In genomic region chr2:167492713-167493636, GRCm38 (mm10) we compare ENCODE assay signal across 7 mouse cellular contexts. TPM values are rescaled to one million over a fixed set of nuclear protein-coding genes. Genes with fewer than 3 reads are reported as not detected.
A peak's percentile ranks its signal among the peaks of the same experiment; 100 is the strongest.
DNase-seq lines count a peak whose midpoint lies in the region; ATAC-seq lines count a peak whose summit lies in the region.

Gene Spata2, minus strand, starts transcription at chr2:167492887.

- H3K4me2 ChIP-seq in intestine, embryonic 16.5 days (ENCODE audit: low read depth, low read length), result peak within 1 kb of the TSS; percentile 95
- peak within 1 kb of the TSS; percentile 86 for H3K4me2 ChIP-seq in midbrain, embryonic 11.5 days

- H3K9me3 ChIP-seq in intestine, embryonic 16.5 days (ENCODE audit: control insufficient read depth, low read length), result no peaks in the 10 kb centered on the region
- H3K9me3 ChIP-seq in midbrain, embryonic 11.5 days (ENCODE audit: control insufficient read depth, low read length), result no peaks in the 10 kb centered on the region

- DNase-seq in adrenal gland, adult 2 months, result peak; percentile 96
- peak; percentile 82 for DNase-seq in embryo, embryonic 11.5 days (ENCODE audit: low read depth, low spot score)
- peak; percentile 78 to 92 for DNase-seq in gastrocnemius, postnatal 4 days (ENCODE audit: low spot score in 2 of 2)
- peak; percentile 96 for DNase-seq in left cerebral cortex, postnatal 36 days (ENCODE audit: low spot score in 2 of 2)
- DNase-seq in midbrain, embryonic 11.5 days (ENCODE audit: low spot score, missing footprints), result peak; percentile 99
- peak; percentile 87 for DNase-seq in skeletal muscle tissue, adult 2 months (ENCODE audit: low read depth, low spot score)

- peak within 1 kb of the TSS; percentile 96 for H3K27ac ChIP-seq in intestine, embryonic 16.5 days (ENCODE audit: low read length)
- H3K27ac ChIP-seq in midbrain, embryonic 11.5 days (ENCODE audit: low read depth, low read length), result peak within 1 kb of the TSS; percentile 99

- no peaks in the 10 kb centered on the region for H3K27me3 ChIP-seq in intestine, embryonic 16.5 days (replicated peaks; ENCODE audit: control insufficient read depth, insufficient read depth, low read length)
- no peaks in the 10 kb centered on the region for H3K27me3 ChIP-seq in midbrain, embryonic 11.5 days (ENCODE audit: control insufficient read depth, insufficient read depth, low read length)

- peak within 1 kb of the TSS; percentile 92 for H3K9ac ChIP-seq in intestine, embryonic 16.5 days (ENCODE audit: low read depth, low read length)
- H3K9ac ChIP-seq in midbrain, embryonic 11.5 days (ENCODE audit: low read length), result peak within 1 kb of the TSS; percentile 91

- 2% methylated on average over 63 of the region's 63 CpGs for WGBS in intestine, embryonic 16.5 days
- WGBS in midbrain, embryonic 11.5 days, result 2% methylated on average over 57 of the region's 63 CpGs

- H3K36me3 ChIP-seq in intestine, embryonic 16.5 days (ENCODE audit: control insufficient read depth, insufficient read depth, low read length), result no peaks in the 10 kb centered on the region
- H3K36me3 ChIP-seq in midbrain, embryonic 11.5 days (ENCODE audit: control insufficient read depth, insufficient read depth, low read length), result no peaks in the 10 kb centered on the region

- ATAC-seq in intestine, embryonic 16.5 days, result peak; percentile 95
- ATAC-seq in midbrain, embryonic 11.5 days (ENCODE audit: low FRiP score), result peak; percentile 90

- H3K4me3 ChIP-seq in intestine, embryonic 16.5 days (ENCODE audit: low read length), result peak within 1 kb of the TSS; percentile 99
- peak within 1 kb of the TSS; percentile 100 for H3K4me3 ChIP-seq in midbrain, embryonic 11.5 days (ENCODE audit: low read depth, low read length)

- intact Hi-C loops in left cerebral cortex, postnatal 36 days (cut with DNase I), result no loop called here

- peaks cover 27% of the 10 kb centered on the region for H3K4me1 ChIP-seq in intestine, embryonic 16.5 days (ENCODE audit: control insufficient read depth, insufficient read depth, low read length)
- H3K4me1 ChIP-seq in midbrain, embryonic 11.5 days (ENCODE audit: control insufficient read depth, insufficient read depth, low read length), result peaks cover 16% of the 10 kb centered on the region

RNA-seq across cellular contexts. Expression of gene Spata2, which starts in this region (rescaled TPM):
- total RNA-seq in adrenal gland, adult 2 months (2021), result 10 to 100 TPM; 33.1 to 35.1 TPM
- polyA plus RNA-seq in adrenal gland, adult 2 months (2012; rRNA removed), result 29.0 and 30.8 TPM in 2 replicates
- 10 to 100 TPM; 16.2 to 19.5 TPM for total RNA-seq in gastrocnemius, postnatal 4 days (2021)
- 14.2 and 15.4 TPM in 2 replicates for polyA plus RNA-seq in intestine, embryonic 16.5 days (2015; fragmentation: Nextera tagmentation; extraction: Ambion mirVana)
- total RNA-seq in left cerebral cortex, postnatal 36 days (2021), result 10 to 100 TPM; 73.6 to 79.8 TPM
- polyA plus RNA-seq in midbrain, embryonic 11.5 days (2014; fragmentation: Nextera tagmentation; extraction: Ambion mirVana), result 15.6 and 15.8 TPM in 2 replicates

Comparison
In these comparisons a context has a peak if more than half of its experiments do, and no peak if none do; other contexts are left out.
1. Peak in every context shown above with its lines: DNase-seq, ATAC-seq, H3K4me3 ChIP-seq and H3K27ac ChIP-seq.